Mouse (Mus musculus): ENCODE measurements around the gene Frem2.

DNA sequence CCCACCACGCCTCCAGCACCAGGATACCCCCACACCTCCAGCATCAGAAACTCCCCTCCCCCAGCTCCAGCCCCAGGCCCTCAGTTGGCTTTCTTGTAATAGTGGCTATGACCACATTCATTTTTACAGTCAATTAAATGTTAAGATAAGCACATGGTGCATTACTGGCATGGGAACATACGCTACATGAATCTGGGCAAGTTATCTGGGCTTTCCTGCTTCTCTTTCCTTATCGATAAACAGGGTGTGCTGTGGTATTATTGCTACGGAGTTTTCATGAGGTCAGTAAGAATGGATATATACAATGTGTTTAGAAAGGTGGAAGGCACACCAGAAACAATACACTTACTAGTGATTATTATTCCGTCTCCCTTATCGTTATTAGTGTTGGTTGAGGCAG lies 125.1 kb downstream of the Frem2 start:
- TF ChIP-seq GATA1 (IDR thresholded peaks at IDR 0.05; ENCODE audit: low read length) (no peak), TAL1 (IDR thresholded peaks at IDR 0.05; ENCODE audit: low read length) (no peak)

Data from erythroblast, embryonic 14.5 days (primary cell).